Mouse (Mus musculus) neural tube, embryonic 11.5 days (tissue): ENCODE data around the gene Cela3a. TPM values are rescaled to one million over a fixed set of nuclear protein-coding genes. Genes with fewer than 3 reads are reported as not detected.

Experiments
- ATAC-seq: fragments of 200-750 bp; cut with Nextera tagmentation; 2 replicates; pipeline ENCODE4 v1.8.0; 2017; ENCODE audit warnings: moderate number of reproducible peaks, mild to moderate bottlenecking, moderate TSS enrichment, moderate library complexity; ENCODE audit not compliant: insufficient read depth, low FRiP score, low TSS enrichment
- DNase-seq: peaks from one replicate; pipeline ENCODE4 v3.0.0-alpha.2; 2015; ENCODE audit warnings: low spot score
- H3K27ac ChIP-seq: fragments of 300-500 bp; sonication (generic); 2 replicates; pipeline ENCODE4 v1.5.1; 2014; ENCODE audit warnings: low read depth, mild to moderate bottlenecking, low read length
- H3K27me3 ChIP-seq: fragments of 300-500 bp; sonication (generic); 2 replicates; pipeline ENCODE4 v1.6.1; 2014; ENCODE audit warnings: mild to moderate bottlenecking, low read length, mixed read lengths; ENCODE audit not compliant: control insufficient read depth, insufficient read depth
- H3K36me3 ChIP-seq: fragments of 300-500 bp; sonication (generic); 2 replicates; pipeline ENCODE4 v1.6.1; 2014; ENCODE audit warnings: mild to moderate bottlenecking, low read length, moderate library complexity, mixed read lengths; ENCODE audit not compliant: control insufficient read depth, insufficient read depth
- H3K4me1 ChIP-seq: fragments of 300-500 bp; sonication (generic); 2 replicates; pipeline ENCODE4 v1.6.1; 2014; ENCODE audit warnings: low read length, mixed read lengths; ENCODE audit not compliant: control insufficient read depth, insufficient read depth
- H3K4me2 ChIP-seq: fragments of 300-500 bp; sonication (generic); 2 replicates; pipeline ENCODE4 v1.6.1; 2014; ENCODE audit warnings: low read depth, mild to moderate bottlenecking, moderate library complexity
- H3K4me3 ChIP-seq: fragments of 300-500 bp; sonication (generic); 2 replicates; pipeline ENCODE4 v1.5.1; 2014; ENCODE audit warnings: low read depth, low read length
- H3K9ac ChIP-seq: fragments of 300-500 bp; sonication (generic); 2 replicates; pipeline ENCODE4 v1.6.1; 2014; ENCODE audit warnings: mild to moderate bottlenecking, low read length
- H3K9me3 ChIP-seq: fragments of 300-500 bp; sonication (generic); 2 replicates; pipeline ENCODE4 v1.6.1; 2016; ENCODE audit warnings: low read length; ENCODE audit not compliant: control insufficient read depth
- WGBS: fragments of 180-500 bp; shearing (Covaris S2); extraction: QIAGEN DNeasy Blood & Tissue Kit; methylation state at CpG from one replicate; pipeline ENCODE4 v1.1.7; 2014; 5-methylcytosine and 5-hydroxymethylcytosine counted together
- polyA plus RNA-seq: library from polyadenylated mRNA; unstranded; fragments of >200 nt; fragmentation: Nextera tagmentation; extraction: Ambion mirVana; gene quantifications from 2 replicates; pipeline ENCODE4 v1.2.1, GENCODE M21; 2014

The Cela3a gene
- polyA plus RNA-seq, 1 experiment from 2014 or later: not detected

GRCm38 (mm10) chr4:137449132-137449531, 39.5 kb upstream of the Cela3a start:
- ATAC-seq (no peak), DNase-seq (no peak)
- Histone ChIP-seq H3K4me2 (no peak overlapping the region), H3K27ac (no peak overlapping the region), H3K9me3 (no peaks in the 10 kb centered on the region), H3K27me3 (no peaks in the 10 kb centered on the region), H3K4me3 (no peak overlapping the region), H3K36me3 (no peaks in the 10 kb centered on the region), H3K4me1 (no peaks in the 10 kb centered on the region), H3K9ac (no peak overlapping the region)
- WGBS: 76% methylated on average over 2 of the region's 2 CpGs

GRCm38 (mm10) chr4:137448641-137449040, 39.0 kb upstream of the Cela3a start:
- no peak for ATAC-seq

GRCm38 (mm10) chr4:137448197-137448596, 38.6 kb upstream of the Cela3a start:
- ATAC-seq (no peak), DNase-seq (no peak)
- no peaks in the 10 kb centered on the region for H3K9me3 ChIP-seq
- H3K27ac ChIP-seq: no peak overlapping the region
- H3K36me3 ChIP-seq: no peaks in the 10 kb centered on the region
- H3K4me2 ChIP-seq: no peak overlapping the region
- H3K4me3 ChIP-seq: no peak overlapping the region
- no peak overlapping the region for H3K9ac ChIP-seq
- WGBS: 63% methylated on average over 6 of the region's 6 CpGs
- no peaks in the 10 kb centered on the region for H3K4me1 ChIP-seq
- H3K27me3 ChIP-seq: no peaks in the 10 kb centered on the region

More at GRCm38 (mm10) chr4:137448641-137449040, 39.0 kb upstream of the Cela3a start:
- 68% methylated on average over 2 of the region's 2 CpGs for WGBS
- Histone ChIP-seq H3K4me3 (no peak overlapping the region), H3K27ac (no peak overlapping the region), H3K9ac (no peak overlapping the region), H3K9me3 (no peaks in the 10 kb centered on the region), H3K36me3 (no peaks in the 10 kb centered on the region), H3K4me2 (no peak overlapping the region), H3K4me1 (no peaks in the 10 kb centered on the region), H3K27me3 (no peaks in the 10 kb centered on the region)
- DNase-seq: no peak

GRCm38 (mm10) chr4:137447363-137448196, 38.0 kb upstream of the Cela3a start:
- Histone ChIP-seq H3K4me3 (no peak overlapping the region), H3K9ac (no peak overlapping the region), H3K4me1 (no peaks in the 10 kb centered on the region), H3K4me2 (no peak overlapping the region), H3K9me3 (no peaks in the 10 kb centered on the region), H3K36me3 (no peaks in the 10 kb centered on the region), H3K27me3 (no peaks in the 10 kb centered on the region), H3K27ac (no peak overlapping the region)
- ATAC-seq (no peak), DNase-seq (no peak)
- WGBS: 74% methylated on average over 7 of the region's 7 CpGs

GRCm38 (mm10) chr4:137445881-137446280, 36.3 kb upstream of the Cela3a start:
- no peak for ATAC-seq
- no peak overlapping the region for H3K9ac ChIP-seq
- 91% methylated on average over 4 of the region's 4 CpGs for WGBS

GRCm38 (mm10) chr4:137443625-137444024, 34.0 kb upstream of the Cela3a start:
- ATAC-seq (no peak), DNase-seq (peak; percentile 77)
- Histone ChIP-seq H3K4me2 (no peak overlapping the region), H3K9me3 (no peaks in the 10 kb centered on the region), H3K27me3 (no peaks in the 10 kb centered on the region), H3K36me3 (no peaks in the 10 kb centered on the region), H3K4me3 (no peak overlapping the region), H3K9ac (no peak overlapping the region), H3K4me1 (no peaks in the 10 kb centered on the region), H3K27ac (no peak overlapping the region)
- WGBS: 38% methylated on average over 5 of the region's 5 CpGs

More at GRCm38 (mm10) chr4:137445881-137446280, 36.3 kb upstream of the Cela3a start:
- no peak overlapping the region for H3K27ac ChIP-seq
- no peaks in the 10 kb centered on the region for H3K27me3 ChIP-seq
- H3K9me3 ChIP-seq: no peaks in the 10 kb centered on the region
- no peaks in the 10 kb centered on the region for H3K36me3 ChIP-seq
- no peak overlapping the region for H3K4me2 ChIP-seq
- H3K4me1 ChIP-seq: no peaks in the 10 kb centered on the region
- no peak overlapping the region for H3K4me3 ChIP-seq
- DNase-seq: no peak

- Histone ChIP-seq H3K9me3 (no peaks in the 10 kb centered on the region), H3K27ac (no peak overlapping the region), H3K4me3 (no peak overlapping the region), H3K4me1 (no peaks in the 10 kb centered on the region), H3K9ac (no peak overlapping the region), H3K4me2 (no peak overlapping the region), H3K27me3 (no peaks in the 10 kb centered on the region), H3K36me3 (no peaks in the 10 kb centered on the region)
- DNase-seq: no peak
- ATAC-seq: no peak
- whole genome bisulfite sequencing: 82% methylated on average over 4 of the region's 4 CpGs
These were observed 31.7 kb upstream of the Cela3a start for GRCm38 (mm10) chr4:137441332-137441731.

- WGBS: 90% methylated on average over 8 of the region's 8 CpGs
- H3K4me3 ChIP-seq: no peak overlapping the region
- no peak overlapping the region for H3K27ac ChIP-seq
- no peaks in the 10 kb centered on the region for H3K9me3 ChIP-seq
- H3K4me2 ChIP-seq: no peak overlapping the region
- DNase-seq (no peak), ATAC-seq (no peak)
- no peaks in the 10 kb centered on the region for H3K36me3 ChIP-seq
- H3K27me3 ChIP-seq: no peaks in the 10 kb centered on the region
- no peaks in the 10 kb centered on the region for H3K4me1 ChIP-seq
- H3K9ac ChIP-seq: no peak overlapping the region
These were observed 29.3 kb upstream of the Cela3a start for GRCm38 (mm10) chr4:137438842-137439241.

GRCm38 (mm10) chr4:137436979-137437669, 27.5 kb upstream of the Cela3a start:
- no peak overlapping the region for H3K4me2 ChIP-seq
- no peaks in the 10 kb centered on the region for H3K36me3 ChIP-seq
- 86% methylated on average over 8 of the region's 8 CpGs for WGBS
- no peak overlapping the region for H3K9ac ChIP-seq
- H3K4me1 ChIP-seq: no peaks in the 10 kb centered on the region
- no peaks in the 10 kb centered on the region for H3K9me3 ChIP-seq
- no peak overlapping the region for H3K4me3 ChIP-seq
- H3K27ac ChIP-seq: no peak overlapping the region
- no peak for DNase-seq
- ATAC-seq: no peak
- H3K27me3 ChIP-seq: no peaks in the 10 kb centered on the region
